Mouse (Mus musculus) midbrain, embryonic 13.5 days (tissue): ENCODE results near the gene 1700001J03Rik. TPM values are rescaled to one million over a fixed set of nuclear protein-coding genes. Genes with fewer than 3 reads are reported as not detected.
"Not testable (repeated sequence)": the region's sequence is repeated elsewhere in the genome, so short reads cannot be mapped to it uniquely, and the experiment has no call there.

Experiments
- ATAC-seq: fragments of 200-750 bp; cut with Nextera tagmentation; 2 replicates; pipeline ENCODE4 v1.8.0; 2017; ENCODE audit warnings: mild to moderate bottlenecking, moderate TSS enrichment, moderate library complexity
- H3K27ac ChIP-seq: fragments of 300-500 bp; sonication (generic); 2 replicates; pipeline ENCODE4 v1.5.1; 2015; ENCODE audit warnings: inconsistent platforms, mild to moderate bottlenecking, moderate library complexity
- H3K27me3 ChIP-seq: fragments of 300-500 bp; sonication (generic); 2 replicates; pipeline ENCODE4 v1.6.1; 2015; ENCODE audit warnings: mild to moderate bottlenecking, inconsistent platforms
- H3K36me3 ChIP-seq: fragments of 300-500 bp; sonication (generic); 2 replicates; pipeline ENCODE4 v1.6.1; 2015; ENCODE audit warnings: mild to moderate bottlenecking, inconsistent platforms
- H3K4me1 ChIP-seq: fragments of 300-500 bp; sonication (generic); replicated peaks from 2 replicates; pipeline ENCODE4 v1.6.1; 2015; ENCODE audit warnings: inconsistent platforms
- H3K4me2 ChIP-seq: fragments of 300-500 bp; sonication (generic); replicated peaks from 2 replicates; pipeline ENCODE4 v1.6.1; 2015; ENCODE audit warnings: moderate library complexity, mild to moderate bottlenecking, inconsistent platforms
- H3K4me3 ChIP-seq: fragments of 300-500 bp; sonication (generic); replicated peaks from 2 replicates; pipeline ENCODE4 v1.5.1; 2015; ENCODE audit warnings: mild to moderate bottlenecking, inconsistent platforms
- H3K9ac ChIP-seq: fragments of 300-500 bp; sonication (generic); replicated peaks from 2 replicates; pipeline ENCODE4 v1.6.1; 2015; ENCODE audit warnings: mild to moderate bottlenecking, inconsistent platforms
- H3K9me3 ChIP-seq: fragments of 300-500 bp; sonication (generic); 2 replicates; pipeline ENCODE4 v1.6.1; 2016; ENCODE audit warnings: mild to moderate bottlenecking, inconsistent platforms
- WGBS: fragments of 180-500 bp; shearing (Covaris S2); methylation state at CpG from one replicate; pipeline ENCODE4 v1.1.7; 2015; 5-methylcytosine and 5-hydroxymethylcytosine counted together
- polyA plus RNA-seq: library from polyadenylated mRNA; unstranded; fragments of >200 nt; fragmentation: Nextera tagmentation; extraction: Ambion mirVana; gene quantifications from 2 replicates; pipeline ENCODE4 v1.2.1, GENCODE M21; 2015

Gene 1700001J03Rik
- 0.28 and 0.32 TPM in 2 replicates for polyA plus RNA-seq

GRCm38 (mm10) chr5:146185204-146185603, at the start of gene 1700001J03Rik:
Gene 1700001J03Rik, minus strand, starts transcription at chr5:146185304.
- not testable (repeated sequence) for H3K4me1 ChIP-seq, H3K4me2 ChIP-seq, H3K27ac ChIP-seq, ATAC-seq, H3K36me3 ChIP-seq, H3K27me3 ChIP-seq, H3K9ac ChIP-seq, H3K4me3 ChIP-seq, H3K9me3 ChIP-seq
- 76% methylated on average over 4 of the region's 4 CpGs for WGBS

GRCm38 (mm10) chr5:146234336-146234735, 49.2 kb upstream of the 1700001J03Rik start:
- peaks cover 42% of the 10 kb centered on the region for H3K4me1 ChIP-seq
- H3K27ac ChIP-seq, result no peak overlapping the region
- 83% methylated on average over 1 of the region's 1 CpGs for WGBS
- no peak overlapping the region for H3K4me3 ChIP-seq
- no peaks in the 10 kb centered on the region for H3K9me3 ChIP-seq
- H3K9ac ChIP-seq, result no peak overlapping the region
- no peak for ATAC-seq
- H3K36me3 ChIP-seq, result 0 out of 2 replicates have a peak, but pooled peaks cover 3% of the 10 kb centered on the region
- H3K4me2 ChIP-seq, result no peak overlapping the region
- H3K27me3 ChIP-seq, result no peaks in the 10 kb centered on the region

- Histone ChIP-seq H3K4me3 (peak overlapping the region; percentile 91), H3K9ac (peak overlapping the region; percentile 95), H3K4me2 (peak overlapping the region; percentile 66), H3K27me3 (no peaks in the 10 kb centered on the region), H3K9me3 (no peaks in the 10 kb centered on the region), H3K36me3 (no peaks in the 10 kb centered on the region), H3K4me1 (peaks cover 39% of the 10 kb centered on the region), H3K27ac (no peak overlapping the region)
- no peak for ATAC-seq
- WGBS, result 63% methylated on average over 11 of the region's 11 CpGs
Measured at GRCm38 (mm10) chr5:146232816-146233215, 47.7 kb upstream of the 1700001J03Rik start.

GRCm38 (mm10) chr5:146232056-146232675, 47.1 kb upstream of the 1700001J03Rik start:
- 34% methylated on average over 6 of the region's 6 CpGs for WGBS
- ATAC-seq, result no peak
- H3K27ac ChIP-seq, result no peak overlapping the region

GRCm38 (mm10) chr5:146231655-146231996, 46.5 kb upstream of the 1700001J03Rik start:
- H3K9ac ChIP-seq, result peak overlapping the region; percentile 95
- no peaks in the 10 kb centered on the region for H3K36me3 ChIP-seq
- H3K27me3 ChIP-seq, result no peaks in the 10 kb centered on the region
- H3K4me1 ChIP-seq, result peaks cover 39% of the 10 kb centered on the region
- H3K9me3 ChIP-seq, result no peaks in the 10 kb centered on the region
- peak overlapping the region; percentile 97 for H3K27ac ChIP-seq
- H3K4me2 ChIP-seq, result peak overlapping the region; percentile 66
- under 1% methylated on average over 19 of the region's 19 CpGs for WGBS
- no peak; the same call in 1 of the 2 replicates for ATAC-seq
- H3K4me3 ChIP-seq, result peak overlapping the region; percentile 91

More at GRCm38 (mm10) chr5:146232056-146232675, 47.1 kb upstream of the 1700001J03Rik start:
- H3K36me3 ChIP-seq, result no peaks in the 10 kb centered on the region
- peak overlapping the region; percentile 95 for H3K9ac ChIP-seq
- H3K4me1 ChIP-seq, result peaks cover 39% of the 10 kb centered on the region
- no peaks in the 10 kb centered on the region for H3K27me3 ChIP-seq
- peak overlapping the region; percentile 66 for H3K4me2 ChIP-seq
- H3K4me3 ChIP-seq, result peak overlapping the region; percentile 91
- no peaks in the 10 kb centered on the region for H3K9me3 ChIP-seq

GRCm38 (mm10) chr5:146230864-146231654, 46.0 kb upstream of the 1700001J03Rik start, which contains the start of gene Cdk8:
Gene Cdk8, plus strand, starts transcription at chr5:146231230.
- H3K4me1 ChIP-seq, result peaks cover 34% of the 10 kb centered on the region
- H3K27me3 ChIP-seq, result no peaks in the 10 kb centered on the region
- H3K9me3 ChIP-seq, result no peaks in the 10 kb centered on the region
- H3K4me2 ChIP-seq, result peak within 1 kb of the TSS; percentile 66
- H3K27ac ChIP-seq, result peak within 1 kb of the TSS; percentile 97
- WGBS, result under 1% methylated on average over 88 of the region's 102 CpGs
- peak within 1 kb of the TSS; percentile 95 for H3K9ac ChIP-seq
- peak; percentile 94 for ATAC-seq
- H3K4me3 ChIP-seq, result peak within 1 kb of the TSS; percentile 91
- no peaks in the 10 kb centered on the region for H3K36me3 ChIP-seq

- Histone ChIP-seq H3K9ac (peak overlapping the region; percentile 95; the same call in 1 of the 2 replicates), H3K9me3 (no peaks in the 10 kb centered on the region), H3K4me1 (peaks cover 27% of the 10 kb centered on the region), H3K27ac (peak overlapping the region; percentile 97), H3K4me2 (peak overlapping the region; percentile 66), H3K36me3 (no peaks in the 10 kb centered on the region), H3K4me3 (peak overlapping the region; percentile 91), H3K27me3 (no peaks in the 10 kb centered on the region)
- ATAC-seq, result peak; percentile 1; the same call in 1 of the 2 replicates
- WGBS, result 57% methylated on average over 17 of the region's 17 CpGs
Measured at GRCm38 (mm10) chr5:146229869-146230650, 45.0 kb upstream of the 1700001J03Rik start.

- Histone ChIP-seq H3K27ac (no peak overlapping the region), H3K9me3 (no peaks in the 10 kb centered on the region), H3K4me2 (no peak overlapping the region), H3K4me3 (no peak overlapping the region), H3K9ac (no peak overlapping the region), H3K36me3 (no peaks in the 10 kb centered on the region), H3K27me3 (no peaks in the 10 kb centered on the region), H3K4me1 (peaks cover 9% of the 10 kb centered on the region)
- ATAC-seq, result no peak
- WGBS, result 91% methylated on average over 8 of the region's 8 CpGs
Measured at GRCm38 (mm10) chr5:146227496-146227895, 42.4 kb upstream of the 1700001J03Rik start.

GRCm38 (mm10) chr5:146223786-146224185, 38.7 kb upstream of the 1700001J03Rik start:
- Histone ChIP-seq H3K27ac (no peak overlapping the region), H3K4me2 (no peak overlapping the region), H3K36me3 (peaks cover 9% of the 10 kb centered on the region; the same call in 1 of the 2 replicates), H3K9me3 (no peaks in the 10 kb centered on the region), H3K9ac (no peak overlapping the region), H3K4me3 (no peak overlapping the region), H3K4me1 (peaks cover 22% of the 10 kb centered on the region), H3K27me3 (no peaks in the 10 kb centered on the region)
- no peak for ATAC-seq
- 88% methylated on average over 5 of the region's 5 CpGs for WGBS

- no peaks in the 10 kb centered on the region for H3K9me3 ChIP-seq
- peaks cover 22% of the 10 kb centered on the region for H3K4me1 ChIP-seq
- H3K9ac ChIP-seq, result peak overlapping the region; percentile 85
- peak overlapping the region; percentile 64 for H3K4me2 ChIP-seq
- peak overlapping the region; percentile 79 for H3K4me3 ChIP-seq
- H3K27ac ChIP-seq, result peak overlapping the region; percentile 98
- H3K27me3 ChIP-seq, result no peaks in the 10 kb centered on the region
- no peak for ATAC-seq
- WGBS, result 33% methylated on average over 6 of the region's 6 CpGs
- peaks cover 25% of the 10 kb centered on the region for H3K36me3 ChIP-seq
Measured at GRCm38 (mm10) chr5:146221722-146222121, 36.6 kb upstream of the 1700001J03Rik start.

GRCm38 (mm10) chr5:146220879-146221714, 36.0 kb upstream of the 1700001J03Rik start, which contains the start of gene Rnf6:
Gene Rnf6, minus strand, starts transcription at chr5:146221555.
- H3K27me3 ChIP-seq, result no peaks in the 10 kb centered on the region
- H3K4me1 ChIP-seq, result peaks cover 22% of the 10 kb centered on the region
- H3K4me2 ChIP-seq, result peak within 1 kb of the TSS; percentile 64
- peak; percentile 99 for ATAC-seq
- no peaks in the 10 kb centered on the region for H3K9me3 ChIP-seq
- peaks cover 27% of the 10 kb centered on the region for H3K36me3 ChIP-seq
- H3K27ac ChIP-seq, result peak within 1 kb of the TSS; percentile 98
- peak within 1 kb of the TSS; percentile 85 for H3K9ac ChIP-seq
- peak within 1 kb of the TSS; percentile 79 for H3K4me3 ChIP-seq
- WGBS, result under 1% methylated on average over 65 of the region's 67 CpGs
